10 mouse cellular contexts compared by ENCODE assay signal in the genomic region with DNA sequence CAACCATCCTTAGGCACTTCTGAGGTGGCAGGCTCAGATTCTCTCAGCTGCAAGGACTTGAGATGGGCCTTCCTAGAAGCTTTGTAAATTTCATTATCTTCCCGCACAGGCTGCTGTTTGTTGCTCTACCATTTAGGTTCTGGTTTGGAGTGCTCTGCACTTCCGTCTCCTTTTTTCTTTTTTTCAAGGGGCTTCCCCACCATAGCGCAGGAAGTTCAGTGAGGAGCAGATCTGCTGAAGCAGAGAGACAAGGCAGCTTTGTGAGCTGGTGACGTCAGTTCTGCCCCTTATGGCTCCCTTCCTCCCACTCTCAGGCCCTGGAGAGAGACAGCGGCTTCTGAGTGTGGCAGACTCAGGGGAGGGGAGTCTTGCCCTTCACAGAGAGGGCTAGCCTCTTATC. TPM values are rescaled to one million over a fixed set of nuclear protein-coding genes. Genes with fewer than 3 reads are reported as not detected.
DNase-seq lines count a peak whose midpoint lies in the region; ATAC-seq lines count a peak whose summit lies in the region.
"Had no signal": no experiment of that assay in that cellular context is flagged by ENCODE, and none has a peak within 500 bp of the region (broad histone marks: within the 10 kb centered on the region; RNA-seq: fewer than 3 reads in every experiment).

No protein-coding gene starts in this region.

- no peaks in the 10 kb centered on the region; the same call in 1 of the 2 replicates for H3K4me1 ChIP-seq in stomach, embryonic 16.5 days (ENCODE audit: control insufficient read depth, insufficient read depth, low read length)
- H3K4me1 ChIP-seq in forebrain, embryonic 14.5 days (ENCODE audit: control insufficient read depth, insufficient read depth, low read length), result no peaks in the 10 kb centered on the region

- peak; percentile 59 to 64 for ATAC-seq in hematopoietic stem cell, adult 5-6 weeks (replicated peaks in 1 of 2; ENCODE audit: insufficient read depth in 1 of 2, low FRiP score in 2 of 2, low TSS enrichment in 1 of 2, low read depth in 1 of 2, poor library complexity in 2 of 2, severe bottlenecking in 2 of 2)
- 0 out of 2 replicates have a peak, but pooled peaks have one; percentile 22 for ATAC-seq in stomach, embryonic 16.5 days (ENCODE audit: insufficient read depth, low FRiP score)
- ATAC-seq in forebrain, embryonic 14.5 days, result no peak

- peaks cover 25% of the 10 kb centered on the region for H3K27me3 ChIP-seq in stomach, embryonic 16.5 days (ENCODE audit: control insufficient read depth, insufficient read depth, low read length)
- peaks cover 21% of the 10 kb centered on the region for H3K27me3 ChIP-seq in forebrain, embryonic 14.5 days (replicated peaks; ENCODE audit: control insufficient read depth, insufficient read depth, low read length)

- H3K36me3 ChIP-seq in stomach, embryonic 16.5 days (ENCODE audit: control insufficient read depth, insufficient read depth, low read length), result no peaks in the 10 kb centered on the region
- H3K36me3 ChIP-seq in forebrain, embryonic 14.5 days (ENCODE audit: control insufficient read depth, insufficient read depth, low read length), result no peaks in the 10 kb centered on the region

- H3K4me2 ChIP-seq in stomach, embryonic 16.5 days (ENCODE audit: low read depth, low read length), result no peak overlapping the region
- H3K4me2 ChIP-seq in forebrain, embryonic 14.5 days (ENCODE audit: low read length), result no peak overlapping the region

- DNase-seq in layer of hippocampus, adult 9-11 months, result peak; percentile 49
- no peak for DNase-seq in layer of hippocampus, adult 18-20 months (ENCODE audit: low spot score in 2 of 2)
- peak; percentile 91 for DNase-seq in T-cell, adult 2 months (ENCODE audit: low spot score)
- DNase-seq in left cerebral cortex, adult 9 months (ENCODE audit: low spot score in 2 of 2), result no peak
- DNase-seq in forebrain, embryonic 14.5 days (ENCODE audit: low spot score), result no peak
- no peak for DNase-seq in cerebellum, adult 9-11 months
- DNase-seq: cerebellum, postnatal 10 days; gastrocnemius, postnatal 36 days had no signal

- no peak overlapping the region for H3K9ac ChIP-seq in stomach, embryonic 16.5 days (ENCODE audit: low read length)
- H3K9ac ChIP-seq in forebrain, embryonic 14.5 days (ENCODE audit: low read length), result no peak overlapping the region

- WGBS in stomach, embryonic 16.5 days, result 37% methylated on average over 5 of the region's 5 CpGs
- WGBS in forebrain, embryonic 14.5 days, result 31% methylated on average over 5 of the region's 5 CpGs

- H3K27ac ChIP-seq in stomach, embryonic 16.5 days (ENCODE audit: low read length), result no peak overlapping the region
- H3K27ac ChIP-seq in forebrain, embryonic 14.5 days (ENCODE audit: low read depth, low read length), result no peak overlapping the region

- H3K9me3 ChIP-seq in stomach, embryonic 16.5 days (replicated peaks; ENCODE audit: control insufficient read depth, low read length), result no peaks in the 10 kb centered on the region
- no peaks in the 10 kb centered on the region for H3K9me3 ChIP-seq in forebrain, embryonic 14.5 days (replicated peaks; ENCODE audit: control insufficient read depth, low read length)

- H3K4me3 ChIP-seq in stomach, embryonic 16.5 days (replicated peaks; ENCODE audit: low read length), result no peak overlapping the region
- no peak overlapping the region for H3K4me3 ChIP-seq in forebrain, embryonic 14.5 days (ENCODE audit: low read depth, low read length)

RNA-seq across cellular contexts. Expression of a gene that starts 3.4 kb away (rescaled TPM):
- 10 to 100 TPM in 1 of 2 experiments, 1 to 10 TPM in 1; 8.9 to 11.4 TPM for total RNA-seq in layer of hippocampus, adult 18-20 months (2021)
- 40.8 and 56.5 TPM in 2 replicates for total RNA-seq in hematopoietic stem cell, adult 5-6 weeks (2017)
- 6.9 and 8.7 TPM in 2 replicates for polyA plus RNA-seq in stomach, embryonic 16.5 days (2015; fragmentation: Nextera tagmentation; extraction: Ambion mirVana)
- polyA plus RNA-seq in forebrain, embryonic 14.5 days (2014; fragmentation: Nextera tagmentation; extraction: Ambion mirVana), result 0.09 and 0.10 TPM in 2 replicates

RNA-seq across cellular contexts. Expression of a gene that starts 29.0 kb away (rescaled TPM):
- total RNA-seq in layer of hippocampus, adult 18-20 months (2021), result 10 to 100 TPM; 74.4 to 77.9 TPM
- total RNA-seq in hematopoietic stem cell, adult 5-6 weeks (2017), result 1.4 and 3.6 TPM in 2 replicates
- polyA plus RNA-seq in stomach, embryonic 16.5 days (2015; fragmentation: Nextera tagmentation; extraction: Ambion mirVana), result 3.9 and 4.7 TPM in 2 replicates
- 11.2 and 17.8 TPM in 2 replicates for polyA plus RNA-seq in forebrain, embryonic 14.5 days (2014; fragmentation: Nextera tagmentation; extraction: Ambion mirVana)

RNA-seq across cellular contexts. Expression of a gene that starts 44.9 kb away (rescaled TPM):
- total RNA-seq in layer of hippocampus, adult 18-20 months (2021), result 1 to 10 TPM; 1.7 to 2.1 TPM
- total RNA-seq in hematopoietic stem cell, adult 5-6 weeks (2017), result 4.8 and 14.2 TPM in 2 replicates
- polyA plus RNA-seq in stomach, embryonic 16.5 days (2015; fragmentation: Nextera tagmentation; extraction: Ambion mirVana), result 250 and 388 TPM in 2 replicates
- 0.60 and 0.88 TPM in 2 replicates for polyA plus RNA-seq in forebrain, embryonic 14.5 days (2014; fragmentation: Nextera tagmentation; extraction: Ambion mirVana)
- total RNA-seq: gastrocnemius, postnatal 36 days had no signal

Comparison
In these comparisons a context has a peak if more than half of its experiments do, and no peak if none do; other contexts are left out.
1. DNase-seq: peak in layer of hippocampus, adult 9-11 months (single experiment) and T-cell, adult 2 months (single experiment); none in layer of hippocampus, adult 18-20 months (0 of 2), left cerebral cortex, adult 9 months (0 of 2), forebrain, embryonic 14.5 days (single experiment) and cerebellum, adult 9-11 months (single experiment).
2. RNA of a gene that starts 29.0 kb away (total RNA-seq): 74.4 to 77.9 TPM in layer of hippocampus, adult 18-20 months; 1.4 to 3.6 TPM in hematopoietic stem cell, adult 5-6 weeks; every median in the first group is over 10 times any median in the second.